Mouse (Mus musculus): ENCODE data around the gene Rfx8.
A peak's percentile ranks its signal among the peaks of the same experiment; 100 is the strongest.

The Rfx8 gene

DNA sequence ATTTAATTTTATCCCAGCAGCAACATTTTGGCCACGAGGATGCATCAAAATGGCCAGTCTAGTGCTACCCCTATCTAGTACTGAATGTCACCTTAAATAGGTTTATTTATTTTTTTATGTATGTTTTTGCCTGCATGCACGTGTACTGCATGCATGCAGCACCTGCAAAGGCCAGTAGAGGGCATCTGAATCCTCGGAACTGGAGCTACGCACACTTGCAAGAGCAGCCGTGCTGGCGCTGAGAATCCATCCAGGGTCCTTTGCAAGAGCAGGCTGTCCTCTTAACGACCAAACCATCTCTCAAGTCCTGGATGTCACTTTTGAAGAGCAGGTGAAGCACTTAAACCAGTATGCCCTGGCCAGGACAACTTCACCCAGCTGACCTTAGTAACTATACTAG, 79.1 kb downstream of the Rfx8 start:
- no peak for DNase-seq

GRCm38 (mm10) chr1:39637139-39637538, 83.7 kb downstream of the Rfx8 start:
- DNase-seq = no peak

GRCm38 (mm10) chr1:39636660-39637059, 84.1 kb downstream of the Rfx8 start:
- DNase-seq = peak; percentile 5

DNA sequence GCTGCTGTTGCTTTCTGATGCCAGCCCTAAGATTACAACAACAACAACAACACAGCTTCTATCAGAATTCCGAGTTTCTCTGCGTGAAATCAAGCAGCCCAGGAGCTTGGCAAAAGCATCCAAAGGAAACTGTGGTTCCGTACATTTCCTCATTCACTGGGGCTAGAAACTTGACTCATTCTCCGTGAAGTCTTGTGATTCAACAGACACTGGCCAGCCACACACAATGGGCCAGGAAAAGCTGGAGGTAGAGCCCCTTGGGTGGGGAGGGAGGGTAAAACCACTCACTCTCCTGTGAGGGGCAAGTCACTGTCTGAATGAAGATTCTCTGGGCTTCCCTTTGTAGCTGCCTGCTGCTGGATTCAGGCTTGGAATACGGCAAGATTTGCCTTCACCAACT, 84.6 kb downstream of the Rfx8 start:
- DNase-seq = no peak

DNA sequence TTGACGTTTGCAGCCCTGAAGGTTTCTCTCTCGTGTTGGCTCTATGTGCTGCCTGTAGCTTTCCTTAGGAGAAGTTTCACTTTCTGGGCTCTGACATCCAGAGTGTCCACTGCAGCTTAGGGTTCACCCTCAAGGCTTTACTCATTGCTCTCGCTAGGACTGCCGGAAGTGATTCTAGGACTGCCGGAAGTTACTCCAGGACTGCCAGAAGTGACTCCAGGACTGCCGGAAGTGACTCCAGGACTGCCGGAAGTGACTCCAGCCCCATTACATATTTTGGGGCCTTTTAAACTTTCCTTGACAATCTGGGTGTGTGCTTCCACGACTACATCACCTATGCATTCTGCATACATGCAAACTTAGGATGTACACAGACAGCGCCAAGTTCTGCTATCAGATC, 92.2 kb downstream of the Rfx8 start:
- DNase-seq = no peak

DNA sequence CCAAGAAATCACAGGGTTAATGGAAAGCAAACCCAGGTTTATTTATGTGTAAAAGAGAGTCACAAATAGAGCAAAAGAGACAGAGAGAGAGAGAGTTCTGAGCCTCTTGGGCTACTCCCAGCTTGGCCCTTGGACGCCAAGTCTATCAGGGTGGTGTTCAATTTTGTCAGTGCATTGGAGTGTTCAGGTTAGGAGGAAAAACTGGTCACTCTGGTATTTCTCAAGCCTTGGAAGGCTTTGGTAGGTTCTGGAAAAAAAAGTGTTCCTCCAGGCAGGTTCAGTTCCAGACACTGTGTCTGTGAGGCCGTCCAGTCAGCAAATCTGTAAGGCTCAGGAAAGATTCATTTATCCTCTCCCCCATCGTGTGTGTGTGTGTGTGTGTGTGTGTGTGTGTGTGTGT, 95.3 kb downstream of the Rfx8 start:
- DNase-seq = no peak

DNA sequence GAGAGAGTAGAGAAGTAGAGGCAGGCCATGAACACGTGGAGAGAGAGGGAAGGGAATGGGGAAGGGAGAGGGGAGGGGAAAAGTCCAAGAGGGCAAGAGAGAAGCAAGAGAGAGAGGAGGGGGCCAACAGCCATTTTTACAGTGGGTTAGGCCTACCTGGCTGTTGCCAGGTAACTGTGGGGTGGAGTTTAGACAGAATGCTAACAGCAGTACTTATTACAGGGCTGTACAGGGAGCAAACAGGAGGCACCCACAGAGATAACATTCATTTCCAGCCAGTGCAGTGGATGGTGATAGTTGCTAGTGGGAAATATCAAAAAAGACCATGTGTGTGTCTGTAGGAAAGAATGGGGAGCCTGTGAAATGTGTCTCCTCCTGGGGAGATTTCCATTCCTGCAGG, 97.1 kb downstream of the Rfx8 start:
- no peak for DNase-seq

DNA sequence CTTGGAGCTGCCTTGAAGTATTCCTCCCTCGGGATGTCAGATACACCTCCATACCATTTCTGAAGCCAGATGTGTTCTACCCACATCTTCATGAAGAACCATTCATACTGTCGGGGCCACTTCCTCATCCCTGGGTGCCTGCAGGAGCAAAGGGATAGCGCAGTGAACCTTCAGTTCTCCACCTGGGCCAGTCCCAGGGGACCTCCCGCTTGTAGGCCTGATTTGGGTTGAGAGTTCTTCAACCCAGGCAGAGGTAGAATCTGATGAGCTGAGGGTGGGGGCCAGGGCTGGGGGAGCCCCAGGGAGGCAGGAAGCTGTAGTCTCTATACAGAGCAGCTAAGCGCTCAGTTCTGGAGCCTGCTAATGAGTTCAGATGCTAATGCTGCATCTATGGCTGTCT, 97.7 kb downstream of the Rfx8 start:
- no peak for DNase-seq

- DNase-seq = no peak
Observed at GRCm38 (mm10) chr1:39618524-39618923, 102.3 kb downstream of the Rfx8 start.

DNA sequence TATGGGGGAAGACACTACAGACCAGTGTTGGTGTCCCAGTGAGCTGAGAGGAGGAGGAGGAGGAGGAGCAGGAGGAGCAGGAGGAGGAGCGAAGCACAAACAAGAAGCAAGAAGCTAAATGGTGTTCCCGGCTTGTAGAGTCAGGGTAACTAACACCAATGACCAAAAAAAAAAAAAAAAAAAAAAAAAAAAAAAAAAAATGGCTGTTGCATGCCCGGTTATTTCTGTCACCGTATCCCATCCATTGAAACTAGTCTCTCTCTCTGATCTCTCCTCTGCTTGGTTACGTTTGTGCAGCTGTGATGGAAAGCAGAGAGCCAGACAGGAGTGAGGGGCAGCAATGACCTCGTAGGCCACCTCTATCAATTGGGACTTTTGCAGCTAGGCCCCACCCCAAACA, 105.3 kb downstream of the Rfx8 start:
- no peak for DNase-seq
